Mouse (Mus musculus): Measurements from ENCODE around the gene Krtap1-3.
A peak's percentile ranks its signal among the peaks of the same experiment; 100 is the strongest.
"Not testable (repeated sequence)": the region's sequence is repeated elsewhere in the genome, so short reads cannot be mapped to it uniquely, and the experiment has no call there.

Krtap1-3 gene

GRCm38 (mm10) chr11:99590981-99591380 is at the start of gene Krtap1-3:
TSS of gene Krtap1-3 (minus strand) at chr11:99591339.
- DNase-seq (ENCODE audit: low spot score in 2 of 2): no peak

- no peak for DNase-seq (ENCODE audit: low spot score in 2 of 2)
Observed at GRCm38 (mm10) chr11:99640926-99641325, 49.8 kb upstream of the Krtap1-3 start.

GRCm38 (mm10) chr11:99637086-99637485 is 45.9 kb upstream of the Krtap1-3 start:
- no peak for DNase-seq (ENCODE audit: low spot score in 2 of 2)

GRCm38 (mm10) chr11:99634653-99635134 is 43.6 kb upstream of the Krtap1-3 start, which contains the start of gene Krtap4-2:
TSS of gene Krtap4-2 (minus strand) at chr11:99635084.
- DNase-seq (ENCODE audit: low spot score in 2 of 2): no peak

GRCm38 (mm10) chr11:99633293-99633692 is 42.2 kb upstream of the Krtap1-3 start:
- DNase-seq (ENCODE audit: low spot score in 2 of 2): peak in 1 of 2 experiments; percentile 15

GRCm38 (mm10) chr11:99630890-99631289 is 39.8 kb upstream of the Krtap1-3 start:
- DNase-seq (ENCODE audit: low spot score in 2 of 2): no peak

GRCm38 (mm10) chr11:99628138-99628537 is 37.0 kb upstream of the Krtap1-3 start, which contains the start of gene Krtap4-1:
TSS of gene Krtap4-1 (minus strand) at chr11:99628238.
- no peak for DNase-seq (ENCODE audit: low spot score in 2 of 2)

GRCm38 (mm10) chr11:99620335-99620734 is 29.2 kb upstream of the Krtap1-3 start, which contains the start of gene Gm11562:
TSS of gene Gm11562 (minus strand) at chr11:99620435.
- DNase-seq (ENCODE audit: low spot score in 2 of 2): no peak

GRCm38 (mm10) chr11:99614796-99615363 is 23.7 kb upstream of the Krtap1-3 start, which contains the start of gene Krtap2-4:
TSS of gene Krtap2-4 (minus strand) at chr11:99614846.
- DNase-seq (ENCODE audit: low spot score in 2 of 2): no peak

- DNase-seq (ENCODE audit: low spot score in 2 of 2): not testable (repeated sequence)
Observed at GRCm38 (mm10) chr11:99610089-99610488, 18.9 kb upstream of the Krtap1-3 start, which contains the start of gene Gm11937. TSS of gene Gm11937 (minus strand) at chr11:99610189.

GRCm38 (mm10) chr11:99609126-99609525 is 18.0 kb upstream of the Krtap1-3 start:
- DNase-seq (ENCODE audit: low spot score in 2 of 2): peak; percentile 49 to 50

- DNase-seq (ENCODE audit: low spot score in 2 of 2): not testable (repeated sequence)
Observed at GRCm38 (mm10) chr11:99603208-99603607, 12.1 kb upstream of the Krtap1-3 start, which contains the start of gene Gm11938. TSS of gene Gm11938 (minus strand) at chr11:99603308.

- not testable (repeated sequence) for DNase-seq (ENCODE audit: low spot score in 2 of 2)
Observed at GRCm38 (mm10) chr11:99597742-99598141, 6.6 kb upstream of the Krtap1-3 start, which contains the start of gene Krtap9-3. TSS of gene Krtap9-3 (minus strand) at chr11:99598105.

- peak; percentile 17 to 19 for DNase-seq (ENCODE audit: low spot score in 2 of 2)
Observed at GRCm38 (mm10) chr11:99585096-99585495, 6.0 kb downstream of the Krtap1-3 start.

GRCm38 (mm10) chr11:99583245-99583704 is 7.9 kb downstream of the Krtap1-3 start, which contains the start of gene Krtap1-4:
TSS of gene Krtap1-4 (minus strand) at chr11:99583654.
- DNase-seq (ENCODE audit: low spot score in 2 of 2): no peak

GRCm38 (mm10) chr11:99581564-99581963 is 9.6 kb downstream of the Krtap1-3 start:
- DNase-seq (ENCODE audit: low spot score in 2 of 2): peak in 1 of 2 experiments; percentile 25

- no peak for DNase-seq (ENCODE audit: low spot score in 2 of 2)
Observed at GRCm38 (mm10) chr11:99581051-99581450, 10.1 kb downstream of the Krtap1-3 start.

GRCm38 (mm10) chr11:99580636-99581035 is 10.5 kb downstream of the Krtap1-3 start, which contains the start of gene Krtap1-5:
TSS of gene Krtap1-5 (minus strand) at chr11:99581016.
- DNase-seq (ENCODE audit: low spot score in 2 of 2): no peak

- DNase-seq (ENCODE audit: low spot score in 2 of 2): peak; percentile 58 to 63
Observed at GRCm38 (mm10) chr11:99574106-99574505, 17.0 kb downstream of the Krtap1-3 start.

- DNase-seq (ENCODE audit: low spot score in 2 of 2): peak in 1 of 2 experiments; percentile 32
Observed at GRCm38 (mm10) chr11:99573164-99573563, 18.0 kb downstream of the Krtap1-3 start.

- no peak for DNase-seq (ENCODE audit: low spot score in 2 of 2)
Observed at GRCm38 (mm10) chr11:99566530-99566929, 24.6 kb downstream of the Krtap1-3 start, which contains the start of gene Krtap3-1. TSS of gene Krtap3-1 (minus strand) at chr11:99566630.

- no peak for DNase-seq (ENCODE audit: low spot score in 2 of 2)
Observed at GRCm38 (mm10) chr11:99562580-99562979, 28.6 kb downstream of the Krtap1-3 start.

- no peak for DNase-seq (ENCODE audit: low spot score in 2 of 2)
Observed at GRCm38 (mm10) chr11:99559366-99559765, 31.8 kb downstream of the Krtap1-3 start, which contains the start of gene Gm11939. TSS of gene Gm11939 (minus strand) at chr11:99559466.
